Mouse (Mus musculus) gastrocnemius, postnatal 10 days (tissue): ENCODE results near the gene Prrx1. TPM values are rescaled to one million over a fixed set of nuclear protein-coding genes. Genes with fewer than 3 reads are reported as not detected.

Experiments
- DNase-seq: peaks from one replicate; pipeline ENCODE4 v3.0.0; 2021; ENCODE audit warnings: mixed read lengths
- total RNA-seq, 2 experiments: library from RNA; stranded (reverse); gene quantifications; 2 replicates each; pipeline ENCODE4 v1.2.3; 2021

Prrx1 gene
- total RNA-seq, 2 experiments from 2014 or later, result 65.9 to 84.0 TPM

DNA sequence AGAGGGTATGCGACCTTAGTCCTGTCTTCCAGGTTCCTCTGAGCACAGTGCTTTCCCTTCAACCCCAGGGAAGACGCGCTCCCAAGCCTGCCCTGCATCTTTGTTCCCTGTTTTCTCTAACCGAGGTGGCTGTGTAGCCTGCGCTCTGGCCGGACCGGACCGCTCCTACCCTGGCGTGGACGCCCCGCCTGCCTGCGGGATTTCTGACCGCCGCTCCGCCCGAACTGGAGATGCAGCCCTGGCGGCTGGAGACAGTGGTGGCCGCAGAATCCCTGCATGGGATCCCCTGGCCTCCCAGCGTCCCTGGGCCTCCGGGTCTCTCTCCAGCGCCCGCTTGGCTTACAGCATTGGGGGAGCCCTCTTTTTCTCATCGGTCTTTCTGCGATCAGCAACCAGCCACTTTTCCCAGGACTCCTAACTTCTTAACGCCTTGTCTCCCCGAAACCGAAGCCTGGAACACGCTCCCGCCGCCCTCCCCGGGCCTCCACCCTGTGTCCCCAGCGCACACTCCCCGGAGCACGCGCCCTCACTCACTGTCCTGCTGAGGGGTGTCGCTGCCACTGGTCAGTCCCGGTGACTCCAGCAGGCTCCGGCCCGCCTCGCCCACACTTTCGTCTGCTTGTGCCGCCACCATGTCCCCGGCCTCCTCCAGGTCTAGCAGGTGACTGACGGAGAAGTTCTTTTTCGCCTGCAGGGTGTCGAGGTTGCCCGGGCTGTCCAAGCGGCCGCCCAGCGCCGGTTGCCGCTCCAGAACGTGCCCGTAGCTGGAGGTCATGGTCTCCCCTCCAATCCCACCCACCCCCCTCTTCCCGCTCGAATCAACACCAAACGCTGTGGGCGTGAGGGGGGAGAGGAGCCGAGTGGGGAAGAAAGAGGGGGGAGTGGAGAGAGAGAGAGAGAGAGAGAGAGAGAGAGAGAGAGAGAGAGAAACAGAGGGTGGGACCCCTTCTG lies 1.4 kb downstream of the Prrx1 start:
- peak; percentile 74 for DNase-seq

DNA sequence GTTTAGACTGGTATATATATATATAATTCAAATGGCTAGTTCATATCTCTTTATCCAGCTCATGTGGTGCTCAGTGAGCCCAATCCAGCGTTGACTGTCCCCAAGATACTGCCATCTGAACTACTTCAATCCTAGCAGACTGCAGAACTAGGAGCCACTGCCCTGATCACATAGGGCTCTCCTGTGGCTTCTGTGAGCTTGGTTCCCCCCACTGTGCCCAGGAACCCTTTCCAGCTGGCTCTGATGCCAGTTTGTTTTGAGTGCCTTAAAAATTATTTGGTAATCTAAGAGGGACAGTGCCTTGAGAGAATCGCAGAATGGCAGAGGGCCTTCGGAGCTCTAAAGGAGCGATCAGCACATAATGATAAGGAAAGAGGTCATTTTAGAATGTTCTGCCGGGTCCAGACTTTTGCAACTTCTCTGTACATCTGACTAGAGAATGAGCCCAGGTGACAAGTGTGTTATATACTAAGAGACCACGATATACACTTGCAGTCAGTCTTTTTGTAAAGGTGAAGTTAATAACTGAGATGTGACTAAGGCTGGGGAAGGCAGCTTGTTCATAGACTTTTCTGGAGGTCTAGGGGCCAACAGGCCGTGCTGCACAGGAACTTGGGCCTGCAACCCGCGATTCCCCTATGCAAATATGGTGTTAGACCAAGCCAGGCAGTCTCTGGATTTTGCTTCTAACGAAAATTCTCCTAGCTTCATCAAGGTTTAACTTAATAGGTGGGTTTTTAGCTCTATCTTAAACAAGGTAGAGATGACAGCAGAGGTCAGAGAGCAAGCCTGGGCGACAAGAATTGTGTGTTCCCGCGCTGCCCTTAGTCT lies 2.3 kb downstream of the Prrx1 start:
- no peak for DNase-seq

DNA sequence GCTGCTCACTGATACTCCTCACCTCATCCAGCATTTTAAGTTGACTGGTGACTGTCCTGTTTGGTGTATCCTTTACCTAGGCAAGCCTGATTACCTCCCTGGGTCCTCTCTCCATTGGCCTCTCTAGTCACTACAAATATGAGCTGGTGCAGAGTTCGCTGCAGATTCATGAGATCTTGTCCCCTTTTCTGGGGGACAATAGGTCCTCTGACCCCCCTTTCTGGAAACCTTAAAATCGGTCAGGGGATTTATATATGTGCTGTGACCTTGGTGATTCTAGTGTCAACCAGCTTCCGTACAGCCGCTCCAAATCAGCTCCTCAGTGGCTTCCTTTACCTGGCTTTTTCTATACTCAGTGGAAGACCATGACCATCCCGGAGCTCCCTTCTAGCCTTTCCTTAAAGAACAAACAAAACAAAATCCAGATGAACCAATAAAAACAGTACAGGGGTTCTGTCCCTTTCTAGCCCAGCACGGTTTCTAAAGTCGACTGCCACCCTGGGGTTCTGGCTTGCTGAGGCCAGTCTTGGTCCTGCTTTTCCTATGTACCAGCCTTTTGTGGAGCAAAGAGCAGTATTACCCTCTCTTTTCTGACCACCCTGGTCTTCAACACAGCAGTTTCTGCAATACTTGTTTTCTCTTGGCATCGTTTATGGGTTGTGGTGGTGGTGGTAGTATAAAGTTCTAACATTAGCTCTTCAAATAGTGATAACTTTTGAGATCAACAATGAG lies 3.3 kb downstream of the Prrx1 start:
- DNase-seq, result no peak

GRCm38 (mm10) chr1:163309466-163309865 lies 4.0 kb downstream of the Prrx1 start:
- no peak for DNase-seq

DNA sequence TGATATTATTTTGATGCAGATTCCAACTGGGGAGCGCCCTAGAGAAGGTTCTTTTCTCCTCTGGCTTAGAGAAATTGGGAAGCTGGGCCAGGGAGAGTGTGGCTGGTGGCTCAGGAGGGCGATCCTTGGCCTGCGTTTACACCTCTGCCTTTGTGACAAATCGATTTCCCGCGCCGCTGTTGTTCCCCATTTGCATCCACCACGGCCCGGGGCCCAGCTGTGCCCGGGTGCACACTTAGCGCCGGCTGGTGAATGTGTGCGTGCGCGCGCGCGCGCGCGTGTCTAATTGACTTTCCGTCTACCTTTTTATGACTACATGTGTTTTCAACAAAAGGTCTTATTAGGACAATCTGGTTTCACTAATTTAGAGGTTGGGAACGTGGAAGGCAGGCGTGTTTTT lies 4.9 kb downstream of the Prrx1 start:
- no peak for DNase-seq

DNA sequence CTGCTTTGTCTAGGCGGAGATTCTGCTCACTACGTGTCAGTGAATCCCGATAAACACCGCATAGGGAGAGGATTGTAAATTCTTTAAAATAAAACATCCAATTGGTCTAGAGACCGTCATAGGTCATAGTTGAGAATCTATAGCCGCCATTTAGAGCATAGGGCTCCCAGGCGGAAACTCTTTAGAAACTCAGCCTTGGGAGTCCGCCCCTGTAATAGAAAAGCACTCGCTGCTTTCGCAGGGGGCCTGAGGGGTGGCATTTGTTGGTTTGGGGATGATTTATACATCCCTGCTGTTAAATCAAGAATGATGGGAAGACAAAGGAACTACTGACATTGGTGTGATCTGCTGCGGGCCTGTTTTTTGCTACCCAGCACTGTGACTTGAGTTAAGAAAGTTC lies 5.8 kb downstream of the Prrx1 start:
- no peak for DNase-seq

GRCm38 (mm10) chr1:163305956-163306355 lies 7.6 kb downstream of the Prrx1 start:
- DNase-seq, result no peak

DNA sequence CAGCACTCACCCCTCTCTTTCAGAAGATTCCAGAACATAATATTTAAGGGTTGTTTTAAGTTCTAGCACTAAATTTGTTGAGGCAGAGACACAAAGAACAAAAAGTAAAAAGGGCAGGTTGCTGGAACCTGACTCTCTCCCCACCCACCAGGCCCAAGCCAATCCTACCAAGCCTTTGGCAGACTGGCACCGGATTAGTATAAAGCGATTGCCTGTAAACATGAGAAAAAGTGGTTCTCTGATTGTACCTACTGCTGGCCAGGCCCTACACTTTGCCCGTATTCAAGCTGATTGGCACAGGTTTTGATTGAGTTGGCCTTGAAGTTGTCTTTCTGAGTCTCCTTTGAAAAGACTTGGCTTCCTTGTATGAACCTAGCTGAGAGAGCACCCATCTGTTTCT lies 8.7 kb downstream of the Prrx1 start:
- DNase-seq, result no peak

GRCm38 (mm10) chr1:163302292-163302691 lies 11.2 kb downstream of the Prrx1 start:
- DNase-seq, result no peak

- no peak for DNase-seq
Measured at GRCm38 (mm10) chr1:163293152-163293551, 20.4 kb downstream of the Prrx1 start.

- no peak for DNase-seq
Measured at GRCm38 (mm10) chr1:163291925-163292324, 21.6 kb downstream of the Prrx1 start.

GRCm38 (mm10) chr1:163289131-163289530 lies 24.4 kb downstream of the Prrx1 start:
- DNase-seq, result no peak

DNA sequence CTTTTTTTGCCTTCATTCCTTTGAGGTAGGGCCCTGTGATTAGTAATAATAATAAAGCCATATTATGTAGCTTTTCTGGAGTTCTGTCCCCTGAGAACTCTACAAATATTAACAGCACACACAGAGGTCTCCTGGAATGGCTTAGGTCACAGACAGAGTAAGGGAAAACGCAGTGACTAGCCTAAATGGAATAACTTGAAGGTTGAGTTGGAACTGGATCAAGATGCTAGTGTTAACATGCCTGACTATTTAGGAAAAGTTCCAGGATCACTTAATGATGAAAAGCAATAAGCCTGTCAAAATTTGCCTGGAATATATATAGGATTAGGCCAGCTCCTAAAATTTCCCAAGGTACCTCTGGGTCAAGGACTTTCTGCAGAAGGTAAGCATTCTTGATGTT lies 28.0 kb downstream of the Prrx1 start:
- DNase-seq, result no peak

DNA sequence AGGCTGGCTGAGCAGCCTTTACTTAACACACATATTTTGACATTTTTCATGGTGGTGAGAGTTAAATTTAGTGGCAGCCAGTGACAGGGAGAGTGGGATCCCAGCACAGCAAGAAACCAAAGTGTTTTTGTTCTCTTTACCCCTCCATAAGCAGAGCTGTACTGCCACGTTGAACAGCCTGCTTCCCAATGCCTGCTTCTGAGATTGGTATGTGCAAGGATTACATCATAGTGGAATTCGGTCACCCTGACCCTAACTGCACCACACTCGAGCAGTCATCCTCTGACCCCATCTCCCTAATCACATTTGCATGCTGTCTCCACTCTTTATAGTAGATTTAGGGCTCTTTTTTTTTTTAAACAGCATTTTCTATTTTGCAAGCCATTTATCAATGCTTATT lies 28.4 kb downstream of the Prrx1 start:
- DNase-seq, result no peak

GRCm38 (mm10) chr1:163283980-163284635 lies 29.4 kb downstream of the Prrx1 start:
- no peak for DNase-seq

DNA sequence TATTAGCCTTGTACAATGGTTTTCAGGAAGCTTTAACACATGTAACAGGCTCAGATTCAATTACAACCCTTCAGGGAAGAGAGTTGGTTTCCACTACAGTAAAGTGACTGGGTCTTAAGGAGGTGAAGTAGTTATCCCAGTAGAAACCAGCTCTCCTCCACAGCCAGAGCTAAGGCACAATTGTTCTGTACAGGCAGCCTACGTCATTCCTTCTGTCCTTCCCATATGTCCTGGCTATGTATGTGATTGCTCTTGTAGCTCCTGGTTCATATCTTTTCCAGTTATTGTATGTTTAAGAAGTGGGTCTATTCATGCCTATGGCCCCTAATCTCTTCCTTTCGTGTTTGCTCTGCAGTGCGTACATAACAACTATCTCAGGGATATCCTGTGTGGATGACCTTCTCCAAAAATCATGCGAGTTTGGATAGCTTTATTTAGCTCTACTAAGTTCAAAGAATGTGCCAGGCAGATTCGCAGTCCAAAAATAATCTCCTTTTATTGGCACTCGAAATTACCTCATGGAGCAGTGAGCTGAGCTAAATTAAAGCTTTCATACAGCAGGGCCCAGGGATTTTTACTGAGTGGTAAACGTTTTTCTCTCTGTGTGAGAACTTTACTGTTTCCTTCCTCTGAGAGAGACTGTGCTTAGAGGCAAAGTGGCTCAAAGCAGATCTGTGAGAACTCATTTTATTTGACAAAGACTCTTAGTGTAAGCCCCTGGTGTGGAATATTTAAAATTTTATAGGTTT lies 31.9 kb downstream of the Prrx1 start:
- DNase-seq, result no peak

DNA sequence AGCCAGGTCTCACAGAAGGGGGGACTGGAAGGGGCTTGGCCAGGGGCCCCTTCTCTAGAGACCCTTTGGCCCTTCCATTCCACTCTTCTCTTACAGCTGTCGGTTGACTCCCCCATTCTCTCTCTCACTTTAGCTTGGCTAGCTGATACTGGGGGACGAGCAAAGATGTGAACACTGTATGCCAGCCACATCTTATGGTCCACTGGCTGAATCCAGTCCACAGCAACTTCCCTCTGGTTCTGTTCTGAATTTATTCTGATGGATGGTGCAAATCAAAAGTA lies 32.7 kb downstream of the Prrx1 start:
- no peak for DNase-seq

GRCm38 (mm10) chr1:163280097-163280841 lies 33.2 kb downstream of the Prrx1 start:
- DNase-seq, result no peak

GRCm38 (mm10) chr1:163277069-163277468 lies 36.4 kb downstream of the Prrx1 start:
- no peak for DNase-seq

GRCm38 (mm10) chr1:163274919-163275318 lies 38.6 kb downstream of the Prrx1 start:
- DNase-seq, result no peak

DNA sequence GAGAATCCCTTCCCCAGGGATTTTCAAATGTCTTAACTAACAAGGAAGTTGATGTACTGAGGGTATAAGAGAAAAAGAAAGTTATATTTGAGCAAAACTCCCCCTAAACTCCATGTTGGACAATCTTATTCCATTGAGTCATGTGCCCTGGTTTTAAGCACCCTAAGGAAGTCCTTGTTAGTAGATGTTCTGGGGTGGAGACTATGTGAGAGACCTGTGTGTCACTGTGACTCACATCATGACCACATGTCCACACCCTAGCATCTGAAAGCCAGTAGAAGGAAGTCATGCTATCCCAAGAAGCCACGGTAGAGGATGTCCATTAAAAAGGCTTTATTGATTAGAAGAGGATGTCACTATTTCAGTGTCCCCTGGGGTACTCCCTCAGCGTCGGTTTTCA lies 40.4 kb downstream of the Prrx1 start:
- DNase-seq, result no peak
